Mouse (Mus musculus) megakaryocyte, embryonic 14.5 days (primary cell): ENCODE results near the gene Nrg3.

Experiments
- FLI1 ChIP-seq: IDR thresholded peaks from 2 replicates; pipeline ENCODE4 v1.6.1; 2012; ENCODE audit warnings: low read length, inconsistent platforms, mixed read lengths
- GATA1 ChIP-seq: IDR thresholded peaks from 3 replicates; pipeline ENCODE4 v1.6.1; 2012; ENCODE audit warnings: mixed read lengths, low read length, inconsistent platforms, borderline replicate concordance

GRCm38 (mm10) chr14:39043793-39044192, 429.1 kb downstream of the Nrg3 start:
- TF ChIP-seq GATA1 (no peak), FLI1 (no peak)
